Mouse (Mus musculus) embryonic facial prominence, embryonic 15.5 days (tissue): ENCODE results near the gene Crebrf. TPM values are rescaled to one million over a fixed set of nuclear protein-coding genes. Genes with fewer than 3 reads are reported as not detected.

Source experiments
- ATAC-seq: fragments of 200-750 bp; cut with Nextera tagmentation; 2 replicates; pipeline ENCODE4 v1.8.0; 2017; ENCODE audit warnings: low read depth, moderate TSS enrichment; ENCODE audit not compliant: insufficient number of reproducible peaks, low FRiP score, low TSS enrichment
- H3K27ac ChIP-seq: fragments of 300-500 bp; sonication (generic); replicated peaks from 2 replicates; pipeline ENCODE4 v1.5.1; 2015; ENCODE audit warnings: mild to moderate bottlenecking, inconsistent platforms
- H3K27me3 ChIP-seq: fragments of 300-500 bp; sonication (generic); 2 replicates; pipeline ENCODE4 v1.6.1; 2015; ENCODE audit warnings: inconsistent platforms
- H3K36me3 ChIP-seq: fragments of 300-500 bp; sonication (generic); 2 replicates; pipeline ENCODE4 v1.6.1; 2015; ENCODE audit warnings: mild to moderate bottlenecking, inconsistent platforms
- H3K4me1 ChIP-seq: fragments of 300-500 bp; sonication (generic); 2 replicates; pipeline ENCODE4 v1.6.1; 2015; ENCODE audit warnings: inconsistent platforms
- H3K4me2 ChIP-seq: fragments of 300-500 bp; sonication (generic); replicated peaks from 2 replicates; pipeline ENCODE4 v1.6.1; 2015; ENCODE audit warnings: mild to moderate bottlenecking, inconsistent platforms
- H3K4me3 ChIP-seq: fragments of 300-500 bp; sonication (generic); replicated peaks from 2 replicates; pipeline ENCODE4 v1.5.1; 2015; ENCODE audit warnings: mild to moderate bottlenecking, inconsistent platforms
- H3K9ac ChIP-seq: fragments of 300-500 bp; sonication (generic); 2 replicates; pipeline ENCODE4 v1.6.1; 2015; ENCODE audit warnings: inconsistent platforms
- H3K9me3 ChIP-seq: fragments of 300-500 bp; sonication (generic); replicated peaks from 2 replicates; pipeline ENCODE4 v1.6.1; 2016; ENCODE audit warnings: inconsistent platforms
- WGBS: fragments of 180-500 bp; shearing (Covaris S2); methylation state at CpG from one replicate; pipeline ENCODE4 v1.1.7; 2015; 5-methylcytosine and 5-hydroxymethylcytosine counted together
- polyA plus RNA-seq: library from polyadenylated mRNA; unstranded; fragments of >200 nt; fragmentation: Nextera tagmentation; extraction: Ambion mirVana; gene quantifications from 2 replicates; pipeline ENCODE4 v1.2.1, GENCODE M21; 2015

The Crebrf gene
- polyA plus RNA-seq, 1 experiment from 2014 or later: 7.5 TPM

DNA sequence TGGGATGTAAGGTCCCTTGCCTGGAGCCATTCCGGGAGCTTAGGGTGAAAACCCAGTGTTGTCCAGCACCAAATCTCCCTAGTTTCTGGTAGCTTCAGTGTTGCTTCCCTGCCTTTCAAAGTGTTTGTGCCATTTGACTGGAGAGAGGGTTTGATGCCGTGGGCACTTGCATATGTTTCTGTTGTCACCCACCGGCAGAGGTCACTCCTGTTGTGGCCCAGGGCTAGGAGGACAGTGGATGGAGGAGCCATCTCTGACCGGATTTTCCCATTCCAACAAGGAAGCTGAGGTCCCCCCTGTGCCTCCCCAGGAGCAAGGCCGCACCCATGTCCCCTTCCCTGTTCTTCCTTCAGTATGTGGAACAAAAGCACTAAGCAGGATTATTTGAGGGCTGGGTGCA, 25.2 kb upstream of the Crebrf start:
- peak overlapping the region; percentile 91 for H3K27ac ChIP-seq
- ATAC-seq: no peak
- no peaks in the 10 kb centered on the region for H3K27me3 ChIP-seq
- peaks cover 42% of the 10 kb centered on the region for H3K4me1 ChIP-seq
- H3K36me3 ChIP-seq: 0 out of 2 replicates have a peak, but pooled peaks cover 5% of the 10 kb centered on the region
- no peaks in the 10 kb centered on the region for H3K9me3 ChIP-seq
- H3K9ac ChIP-seq: no peak overlapping the region
- H3K4me2 ChIP-seq: no peak overlapping the region
- 81% methylated on average over 5 of the region's 5 CpGs for WGBS
- H3K4me3 ChIP-seq: no peak overlapping the region

GRCm38 (mm10) chr17:26691110-26691509, 24.3 kb upstream of the Crebrf start:
- H3K9me3 ChIP-seq: no peaks in the 10 kb centered on the region
- no peak overlapping the region for H3K9ac ChIP-seq
- WGBS: 80% methylated on average over 7 of the region's 7 CpGs
- no peak overlapping the region for H3K27ac ChIP-seq
- H3K4me2 ChIP-seq: no peak overlapping the region
- no peaks in the 10 kb centered on the region for H3K27me3 ChIP-seq
- H3K36me3 ChIP-seq: 0 out of 2 replicates have a peak, but pooled peaks cover 10% of the 10 kb centered on the region
- ATAC-seq: no peak
- peaks cover 42% of the 10 kb centered on the region for H3K4me1 ChIP-seq
- H3K4me3 ChIP-seq: no peak overlapping the region

DNA sequence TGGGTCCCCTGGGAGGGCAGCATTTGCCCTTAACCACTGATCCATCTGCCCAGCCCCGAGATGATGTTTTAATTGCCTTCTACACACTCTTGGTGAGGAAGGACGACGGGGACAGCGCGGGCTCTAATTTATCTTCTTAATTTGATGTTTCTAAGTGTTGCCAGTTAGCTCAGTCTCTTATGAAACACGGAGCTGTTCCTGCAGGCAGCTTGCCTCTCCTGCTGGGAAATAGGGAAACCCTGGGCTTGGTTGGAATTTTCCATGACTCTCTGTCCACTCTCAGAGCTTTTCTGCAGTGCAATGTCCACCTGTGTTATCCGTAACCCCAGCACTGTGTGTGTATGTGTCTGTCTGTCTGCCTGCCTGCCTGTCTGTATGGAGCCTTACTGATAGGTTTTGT, 22.0 kb upstream of the Crebrf start:
- WGBS: 84% methylated on average over 7 of the region's 7 CpGs
- ATAC-seq: no peak
- H3K4me2 ChIP-seq: no peak overlapping the region
- peaks cover 29% of the 10 kb centered on the region for H3K4me1 ChIP-seq
- H3K36me3 ChIP-seq: peaks cover 29% of the 10 kb centered on the region; the same call in 1 of the 2 replicates
- H3K9ac ChIP-seq: no peak overlapping the region
- no peaks in the 10 kb centered on the region for H3K27me3 ChIP-seq
- peak overlapping the region; percentile 12; the same call in 1 of the 2 replicates for H3K27ac ChIP-seq
- no peak overlapping the region for H3K4me3 ChIP-seq
- no peaks in the 10 kb centered on the region for H3K9me3 ChIP-seq

GRCm38 (mm10) chr17:26694171-26694570, 21.3 kb upstream of the Crebrf start:
- Histone ChIP-seq H3K4me2 (no peak overlapping the region), H3K4me3 (no peak overlapping the region), H3K36me3 (peaks cover 36% of the 10 kb centered on the region), H3K27me3 (no peaks in the 10 kb centered on the region), H3K9ac (no peak overlapping the region), H3K9me3 (no peaks in the 10 kb centered on the region), H3K27ac (0 out of 2 replicates have a peak overlapping the region, but pooled peaks have one; percentile 8), H3K4me1 (peaks cover 21% of the 10 kb centered on the region)
- 67% methylated on average over 7 of the region's 7 CpGs for WGBS
- no peak for ATAC-seq

DNA sequence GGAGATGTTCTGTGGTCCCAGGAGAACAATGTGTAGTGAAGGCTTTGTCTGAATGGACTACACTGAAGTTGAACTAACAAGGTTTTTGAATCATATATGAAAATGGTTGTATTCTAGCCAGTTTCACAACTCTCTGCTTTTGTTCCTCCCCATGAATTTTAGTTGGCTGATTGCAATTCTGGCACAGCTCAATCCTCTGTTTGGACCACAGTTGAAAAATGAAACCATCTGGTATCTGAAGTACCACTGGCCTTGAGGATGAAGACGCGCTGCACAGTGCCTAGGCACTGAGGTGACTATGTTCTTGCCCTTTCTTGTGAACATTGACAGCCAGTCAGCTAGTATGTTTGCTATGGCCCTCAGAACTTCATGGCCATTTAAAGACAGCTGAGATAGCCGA, 20.3 kb upstream of the Crebrf start:
- peaks cover 46% of the 10 kb centered on the region for H3K36me3 ChIP-seq
- no peak overlapping the region for H3K27ac ChIP-seq
- no peak for ATAC-seq
- peaks cover 11% of the 10 kb centered on the region for H3K4me1 ChIP-seq
- 93% methylated on average over 3 of the region's 3 CpGs for WGBS
- H3K4me2 ChIP-seq: no peak overlapping the region
- H3K27me3 ChIP-seq: no peaks in the 10 kb centered on the region
- no peak overlapping the region for H3K9ac ChIP-seq
- no peaks in the 10 kb centered on the region for H3K9me3 ChIP-seq
- H3K4me3 ChIP-seq: no peak overlapping the region

DNA sequence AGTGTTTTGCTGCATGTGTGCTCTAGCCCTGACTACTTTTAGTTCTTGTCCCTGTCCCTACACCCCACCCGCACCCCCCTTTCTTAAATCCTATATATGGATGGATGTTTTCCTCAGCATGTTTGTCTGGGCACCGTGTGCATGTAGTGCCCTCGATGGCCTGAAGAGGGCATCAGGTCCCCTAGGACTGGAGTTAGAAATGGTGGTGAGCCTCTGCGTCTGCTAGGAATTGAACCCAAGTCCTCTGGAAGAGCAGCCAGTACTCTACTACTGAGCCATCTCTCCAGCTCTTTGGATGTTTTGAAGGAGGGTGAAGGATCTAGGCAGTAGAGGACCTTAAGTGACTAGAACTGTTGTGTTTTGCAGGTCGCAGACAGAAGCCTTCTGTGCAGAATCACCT, 16.6 kb upstream of the Crebrf start:
- H3K9me3 ChIP-seq: no peaks in the 10 kb centered on the region
- ATAC-seq: no peak
- no peak overlapping the region for H3K27ac ChIP-seq
- H3K4me1 ChIP-seq: no peaks in the 10 kb centered on the region
- H3K4me2 ChIP-seq: no peak overlapping the region
- peaks cover 50% of the 10 kb centered on the region for H3K36me3 ChIP-seq
- H3K4me3 ChIP-seq: no peak overlapping the region
- H3K9ac ChIP-seq: no peak overlapping the region
- H3K27me3 ChIP-seq: no peaks in the 10 kb centered on the region
- WGBS: 85% methylated on average over 5 of the region's 5 CpGs

DNA sequence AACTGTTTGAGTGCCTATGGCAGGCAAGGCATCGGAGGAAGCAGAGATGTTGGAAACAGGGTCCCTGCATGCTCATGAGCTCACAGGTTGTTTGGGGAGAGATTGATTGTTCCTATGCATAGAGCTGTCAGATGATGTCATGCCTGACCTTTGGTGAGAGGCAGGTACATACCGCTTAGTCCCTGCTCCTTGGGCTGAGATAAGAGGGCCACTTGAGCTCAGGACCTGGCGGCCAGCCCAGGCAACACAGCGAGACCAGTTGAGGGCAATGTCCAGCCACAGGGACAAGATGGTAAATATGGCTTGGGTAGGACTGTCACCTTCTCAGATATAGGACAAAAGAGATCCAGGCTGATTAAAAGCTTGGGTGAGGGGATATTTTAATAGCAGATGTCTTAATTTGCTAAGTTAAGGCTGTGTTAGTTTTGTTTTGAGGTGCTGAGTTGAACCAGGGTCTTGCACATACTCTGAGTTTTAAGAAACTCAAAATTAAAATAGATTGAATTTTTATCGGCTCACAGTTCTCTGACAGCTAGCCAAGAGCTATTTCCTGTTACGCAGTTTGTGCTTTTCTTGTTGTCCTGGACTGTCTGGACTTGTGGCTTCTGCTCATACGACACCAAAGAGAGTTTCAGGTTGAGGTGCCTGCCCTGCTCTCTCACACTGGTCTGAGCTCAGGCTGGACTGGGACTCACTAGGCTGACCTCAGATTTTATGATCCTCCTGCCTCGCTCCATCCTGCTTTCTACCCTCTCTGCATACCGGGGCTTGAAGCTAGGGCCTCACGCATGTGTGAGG, 15.4 kb upstream of the Crebrf start:
- ATAC-seq: no peak
- WGBS: 93% methylated on average over 10 of the region's 10 CpGs
- Histone ChIP-seq H3K4me3 (no peak overlapping the region), H3K27ac (no peak overlapping the region), H3K9ac (no peak overlapping the region), H3K9me3 (no peaks in the 10 kb centered on the region), H3K36me3 (peaks cover 50% of the 10 kb centered on the region), H3K4me2 (no peak overlapping the region), H3K27me3 (no peaks in the 10 kb centered on the region), H3K4me1 (no peaks in the 10 kb centered on the region)

GRCm38 (mm10) chr17:26701565-26701964, 13.9 kb upstream of the Crebrf start:
- no peak for ATAC-seq
- no peak overlapping the region for H3K9ac ChIP-seq
- no peaks in the 10 kb centered on the region for H3K27me3 ChIP-seq
- H3K9me3 ChIP-seq: no peaks in the 10 kb centered on the region
- no peak overlapping the region for H3K27ac ChIP-seq
- H3K4me1 ChIP-seq: no peaks in the 10 kb centered on the region; the same call in 1 of the 2 replicates
- 84% methylated on average over 13 of the region's 13 CpGs for WGBS
- no peak overlapping the region for H3K4me3 ChIP-seq
- peaks cover 40% of the 10 kb centered on the region for H3K36me3 ChIP-seq
- no peak overlapping the region for H3K4me2 ChIP-seq

GRCm38 (mm10) chr17:26702621-26703020, 12.8 kb upstream of the Crebrf start:
- Histone ChIP-seq H3K27me3 (no peaks in the 10 kb centered on the region), H3K27ac (no peak overlapping the region), H3K4me3 (no peak overlapping the region), H3K4me2 (no peak overlapping the region), H3K9ac (no peak overlapping the region), H3K4me1 (no peaks in the 10 kb centered on the region; the same call in 1 of the 2 replicates), H3K36me3 (peaks cover 32% of the 10 kb centered on the region), H3K9me3 (no peaks in the 10 kb centered on the region)
- no peak for ATAC-seq
- 83% methylated on average over 4 of the region's 4 CpGs for WGBS

- H3K4me2 ChIP-seq: no peak overlapping the region
- H3K4me1 ChIP-seq: no peaks in the 10 kb centered on the region; the same call in 1 of the 2 replicates
- no peak for ATAC-seq
- no peak overlapping the region for H3K9ac ChIP-seq
- H3K27me3 ChIP-seq: no peaks in the 10 kb centered on the region
- H3K4me3 ChIP-seq: no peak overlapping the region
- H3K9me3 ChIP-seq: no peaks in the 10 kb centered on the region
- H3K36me3 ChIP-seq: peaks cover 21% of the 10 kb centered on the region
- no peak overlapping the region for H3K27ac ChIP-seq
- 84% methylated on average over 4 of the region's 4 CpGs for WGBS
These were observed 11.8 kb upstream of the Crebrf start for GRCm38 (mm10) chr17:26703671-26704070.

- no peaks in the 10 kb centered on the region; the same call in 1 of the 2 replicates for H3K4me1 ChIP-seq
- no peaks in the 10 kb centered on the region for H3K9me3 ChIP-seq
- no peaks in the 10 kb centered on the region for H3K27me3 ChIP-seq
- H3K9ac ChIP-seq: no peak overlapping the region
- H3K36me3 ChIP-seq: 0 out of 2 replicates have a peak, but pooled peaks cover 2% of the 10 kb centered on the region
- H3K27ac ChIP-seq: no peak overlapping the region
- H3K4me2 ChIP-seq: no peak overlapping the region
- ATAC-seq: no peak
- 71% methylated on average over 11 of the region's 11 CpGs for WGBS
- no peak overlapping the region for H3K4me3 ChIP-seq
These were observed 9.7 kb upstream of the Crebrf start for GRCm38 (mm10) chr17:26705463-26706359.
